Mouse (Mus musculus) kidney, postnatal 14 days (tissue): ENCODE data around the gene Ugt1a6a.

Source experiments
- DNase-seq: peaks from one replicate; pipeline ENCODE4 v3.0.0; 2022; ENCODE audit warnings: mixed read lengths

The Ugt1a6a gene

GRCm38 (mm10) chr1:88213766-88214461, 79.3 kb downstream of the Ugt1a6a start:
- peak; percentile 24 for DNase-seq

- DNase-seq, result no peak
Observed at GRCm38 (mm10) chr1:88214462-88214952, 79.9 kb downstream of the Ugt1a6a start.

GRCm38 (mm10) chr1:88215466-88216380, 81.1 kb downstream of the Ugt1a6a start:
- DNase-seq, result no peak

GRCm38 (mm10) chr1:88216551-88216950, 81.9 kb downstream of the Ugt1a6a start:
- peak; percentile 4 for DNase-seq

GRCm38 (mm10) chr1:88217144-88217543, 82.5 kb downstream of the Ugt1a6a start:
- peak; percentile 26 for DNase-seq

- no peak for DNase-seq
Observed at GRCm38 (mm10) chr1:88217576-88217975, 83.0 kb downstream of the Ugt1a6a start.

GRCm38 (mm10) chr1:88218051-88218450, 83.4 kb downstream of the Ugt1a6a start:
- DNase-seq, result no peak

GRCm38 (mm10) chr1:88218591-88218990, 84.0 kb downstream of the Ugt1a6a start:
- DNase-seq, result no peak

- DNase-seq, result no peak
Observed at GRCm38 (mm10) chr1:88219054-88219453, 84.4 kb downstream of the Ugt1a6a start.

- DNase-seq, result peak; percentile 6
Observed at GRCm38 (mm10) chr1:88220336-88220735, 85.7 kb downstream of the Ugt1a6a start.

- DNase-seq, result no peak
Observed at GRCm38 (mm10) chr1:88222216-88222615, 87.6 kb downstream of the Ugt1a6a start.

- DNase-seq, result peak; percentile 5
Observed at GRCm38 (mm10) chr1:88223011-88223515, 88.5 kb downstream of the Ugt1a6a start.

- DNase-seq, result peak; percentile 21
Observed at GRCm38 (mm10) chr1:88223591-88223990, 89.0 kb downstream of the Ugt1a6a start.

- peak; percentile 39 for DNase-seq
Observed at GRCm38 (mm10) chr1:88224029-88224776, 89.6 kb downstream of the Ugt1a6a start.

GRCm38 (mm10) chr1:88225301-88225700, 90.7 kb downstream of the Ugt1a6a start:
- peak; percentile 2 for DNase-seq

GRCm38 (mm10) chr1:88225741-88226140, 91.1 kb downstream of the Ugt1a6a start:
- no peak for DNase-seq

GRCm38 (mm10) chr1:88226670-88227379, 92.2 kb downstream of the Ugt1a6a start, which contains the start of gene Mroh2a:
TSS of gene Mroh2a (plus strand) at chr1:88226986.
- DNase-seq, result peak; percentile 4

GRCm38 (mm10) chr1:88227482-88227881, 92.9 kb downstream of the Ugt1a6a start:
- DNase-seq, result no peak

GRCm38 (mm10) chr1:88228121-88228520, 93.5 kb downstream of the Ugt1a6a start:
- DNase-seq, result no peak

- no peak for DNase-seq
Observed at GRCm38 (mm10) chr1:88229566-88229965, 95.0 kb downstream of the Ugt1a6a start.

- no peak for DNase-seq
Observed at GRCm38 (mm10) chr1:88229986-88230385, 95.4 kb downstream of the Ugt1a6a start.

- no peak for DNase-seq
Observed at GRCm38 (mm10) chr1:88230421-88230820, 95.8 kb downstream of the Ugt1a6a start.
